Mouse (Mus musculus) thymus, postnatal 36 days (tissue): ENCODE results near the gene Polg2.
"Not testable (repeated sequence)": the region's sequence is repeated elsewhere in the genome, so short reads cannot be mapped to it uniquely, and the experiment has no call there.

Source experiments
- DNase-seq, 2 experiments: peaks; one replicate each; pipeline ENCODE4 v3.0.0; 2022; ENCODE audit warnings: mixed read lengths in 2 of 2

Polg2 gene

GRCm38 (mm10) chr11:106760511-106760910, 18.8 kb downstream of the Polg2 start:
- no peak for DNase-seq

GRCm38 (mm10) chr11:106759028-106759427, 20.3 kb downstream of the Polg2 start:
- DNase-seq, result no peak

GRCm38 (mm10) chr11:106755583-106755982, 23.8 kb downstream of the Polg2 start:
- DNase-seq, result no peak

GRCm38 (mm10) chr11:106753314-106753713, 26.0 kb downstream of the Polg2 start:
- no peak for DNase-seq

GRCm38 (mm10) chr11:106752103-106752502, 27.2 kb downstream of the Polg2 start:
- DNase-seq, result peak; percentile 61 to 67

GRCm38 (mm10) chr11:106751039-106752018, 28.0 kb downstream of the Polg2 start, which contains the start of gene Milr1:
Milr1 (plus strand) TSS chr11:106751226.
- DNase-seq, result peak in 1 of 2 experiments; percentile 22

GRCm38 (mm10) chr11:106750121-106750751, 29.1 kb downstream of the Polg2 start, which contains the start of gene Pecam1:
Pecam1 (minus strand) TSS chr11:106750628.
- DNase-seq, result peak; percentile 57 to 72

- not testable (repeated sequence) for DNase-seq
Measured at GRCm38 (mm10) chr11:106749557-106750120, 29.7 kb downstream of the Polg2 start.

GRCm38 (mm10) chr11:106744949-106745348, 34.4 kb downstream of the Polg2 start:
- no peak for DNase-seq

- DNase-seq, result no peak
Measured at GRCm38 (mm10) chr11:106742388-106742841, 36.9 kb downstream of the Polg2 start.

- DNase-seq, result no peak
Measured at GRCm38 (mm10) chr11:106741826-106742225, 37.5 kb downstream of the Polg2 start.

GRCm38 (mm10) chr11:106741232-106741631, 38.1 kb downstream of the Polg2 start:
- DNase-seq, result no peak

- DNase-seq, result not testable (repeated sequence)
Measured at GRCm38 (mm10) chr11:106740724-106741123, 38.6 kb downstream of the Polg2 start.

- DNase-seq, result no peak
Measured at GRCm38 (mm10) chr11:106739116-106739515, 40.2 kb downstream of the Polg2 start.

- DNase-seq, result no peak
Measured at GRCm38 (mm10) chr11:106737178-106737621, 42.1 kb downstream of the Polg2 start.

- DNase-seq, result no peak
Measured at GRCm38 (mm10) chr11:106736614-106737013, 42.7 kb downstream of the Polg2 start.

GRCm38 (mm10) chr11:106730714-106731113, 48.6 kb downstream of the Polg2 start:
- no peak for DNase-seq

- no peak for DNase-seq
Measured at GRCm38 (mm10) chr11:106729656-106730055, 49.7 kb downstream of the Polg2 start.

- DNase-seq, result no peak
Measured at GRCm38 (mm10) chr11:106728402-106729366, 50.7 kb downstream of the Polg2 start.

- no peak for DNase-seq
Measured at GRCm38 (mm10) chr11:106727967-106728366, 51.4 kb downstream of the Polg2 start.

- DNase-seq, result not testable (repeated sequence)
Measured at GRCm38 (mm10) chr11:106724916-106725235, 54.5 kb downstream of the Polg2 start.
